Mouse (Mus musculus) v-Abl transformed pro-B cells (cell line): ENCODE results near the gene Psmd12.
"Not testable (repeated sequence)": the region's sequence is repeated elsewhere in the genome, so short reads cannot be mapped to it uniquely, and the experiment has no call there.

Experiments
- in situ Hi-C, 2 experiments: fragments of 400-800 bp; cut with MboI; formaldehyde crosslinking; loops; one replicate each; pipeline ENCODE4 v1.15.1; 2025; ENCODE audit not compliant: unreplicated experiment in 2 of 2

Psmd12 gene

GRCm38 (mm10) chr11:107458986-107459385 is 20.3 kb upstream of the Psmd12 start:
- in situ Hi-C loops, result no loop called here

- in situ Hi-C loops, result no loop called here
Measured at GRCm38 (mm10) chr11:107459828-107460227, 19.5 kb upstream of the Psmd12 start.

DNA sequence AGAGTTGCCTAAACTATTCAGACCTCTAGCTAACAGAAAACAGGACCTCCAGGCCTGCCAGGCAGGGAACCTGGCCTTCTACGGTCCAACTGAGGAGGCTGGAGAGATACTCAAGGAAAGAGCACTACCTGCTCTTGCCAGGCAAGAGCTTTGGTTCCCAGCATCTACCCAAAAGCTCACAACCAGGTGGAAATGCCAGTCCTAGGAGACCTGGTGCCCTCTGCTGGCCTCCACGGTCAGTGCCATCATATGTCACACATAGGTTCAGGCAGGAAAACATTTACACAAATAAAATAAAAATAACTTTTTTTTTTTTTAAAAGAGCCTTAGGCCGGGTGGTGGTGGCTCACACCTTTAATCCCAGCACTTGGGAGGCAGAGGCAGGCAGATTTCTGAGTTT is 16.8 kb upstream of the Psmd12 start:
- in situ Hi-C loops, result no loop called here

GRCm38 (mm10) chr11:107463251-107463681 is 16.0 kb upstream of the Psmd12 start:
- in situ Hi-C loops, result no loop called here

GRCm38 (mm10) chr11:107464141-107464540 is 15.1 kb upstream of the Psmd12 start:
- in situ Hi-C loops, result no loop called here

- in situ Hi-C loops, result no loop called here
Measured at GRCm38 (mm10) chr11:107465041-107465440, 14.2 kb upstream of the Psmd12 start.

DNA sequence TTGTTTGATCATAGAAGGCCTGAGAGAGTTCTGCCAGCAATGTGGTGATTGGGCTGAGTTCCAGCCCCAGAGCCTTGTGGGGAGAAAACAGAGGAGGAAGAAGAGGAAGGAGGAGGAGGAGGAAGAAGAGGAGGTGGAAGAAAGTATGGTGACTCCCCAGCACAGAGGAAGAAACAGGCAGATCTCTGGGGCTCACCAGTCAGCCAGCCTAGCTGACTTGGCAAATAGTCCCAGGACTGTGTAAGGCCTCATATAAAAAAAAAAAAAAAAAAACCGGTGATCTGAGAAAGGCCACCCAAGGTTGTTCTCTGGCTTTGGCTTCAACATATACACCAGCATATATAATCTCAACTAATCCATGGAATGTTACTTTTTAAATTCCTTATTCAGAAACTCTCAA is 13.3 kb upstream of the Psmd12 start:
- in situ Hi-C loops, result no loop called here

DNA sequence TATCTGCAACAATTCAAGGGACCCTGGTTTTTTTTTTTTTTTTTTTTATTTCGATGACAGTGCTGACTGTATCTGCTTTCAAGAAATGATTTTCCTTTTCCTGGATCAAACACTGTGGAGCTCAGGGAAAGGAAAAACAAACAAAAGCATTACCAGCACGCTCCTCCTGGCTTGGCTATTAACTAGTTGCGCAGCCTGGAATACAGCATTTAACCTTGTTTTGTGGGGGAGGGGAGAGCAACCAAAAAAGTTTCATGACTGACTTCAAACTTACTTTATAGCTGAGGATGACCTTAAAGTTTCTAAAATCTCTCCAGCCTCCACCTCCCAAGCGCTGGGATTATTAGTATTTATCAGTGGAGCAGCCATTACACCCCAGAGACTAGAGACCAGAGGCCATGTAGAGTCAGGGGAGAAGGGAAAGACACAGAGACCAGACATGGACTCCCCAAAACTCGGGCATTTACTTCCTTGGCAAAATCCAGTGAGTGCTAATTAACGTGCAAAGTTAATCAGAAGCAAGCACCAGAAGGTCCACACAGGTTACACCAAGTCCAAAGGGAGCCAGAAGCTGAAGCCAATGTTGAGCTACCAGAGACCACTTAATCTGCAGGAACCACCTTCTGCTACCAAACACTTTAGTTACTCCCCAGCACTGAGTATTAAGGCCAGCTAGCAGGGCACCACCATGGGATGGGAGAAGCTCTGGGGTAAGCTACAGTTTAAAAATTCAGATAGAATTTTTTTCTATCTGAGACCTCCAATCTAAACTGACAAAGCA is 12.5 kb upstream of the Psmd12 start:
- in situ Hi-C loops, result no loop called here

- in situ Hi-C loops, result no loop called here
Measured at GRCm38 (mm10) chr11:107468252-107469030, 10.8 kb upstream of the Psmd12 start.

DNA sequence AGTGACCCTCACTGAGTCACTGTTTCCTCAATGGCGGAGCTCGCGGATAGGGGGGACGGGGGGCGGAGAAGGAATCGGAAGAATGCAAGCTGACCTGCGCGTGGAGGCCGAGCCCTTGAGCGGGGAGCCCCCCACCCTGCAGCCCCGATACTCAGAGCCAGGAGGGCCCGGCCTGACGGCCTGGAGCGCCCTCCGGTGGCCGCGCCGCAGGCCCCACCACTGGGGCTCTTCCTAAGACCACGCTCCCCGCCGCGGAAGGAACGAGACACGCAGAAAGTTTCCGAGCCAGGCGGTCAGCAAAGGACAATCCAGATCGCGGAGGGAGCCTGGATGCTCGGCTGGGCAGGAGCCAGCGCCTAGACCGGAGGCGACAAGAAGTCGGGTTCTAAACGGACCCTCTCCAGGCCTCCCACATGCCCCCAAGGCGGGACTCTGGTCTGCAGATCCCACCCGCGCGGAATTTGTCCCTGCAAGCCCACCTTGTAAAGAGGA is 10.2 kb upstream of the Psmd12 start:
- in situ Hi-C loops, result no loop called here

- in situ Hi-C loops, result loop anchor here (5.0 to 10.0 kb wide), 4 partner anchors 82 to 365 kb away; no protein-coding TSS in a partner anchor
Measured at GRCm38 (mm10) chr11:107469523-107470371, 9.5 kb upstream of the Psmd12 start.

- in situ Hi-C loops, result loop anchor here (5.0 to 10.0 kb wide), 4 partner anchors 83 to 366 kb away; no protein-coding TSS in a partner anchor
Measured at GRCm38 (mm10) chr11:107470521-107471041, 8.7 kb upstream of the Psmd12 start, which contains the start of gene Pitpnc1. Gene Pitpnc1 (minus strand): TSS chr11:107470699.

- in situ Hi-C loops, result loop anchor here (5.0 to 10.0 kb wide), 4 partner anchors 84 to 366 kb away; no protein-coding TSS in a partner anchor
Measured at GRCm38 (mm10) chr11:107471071-107471720, 8.1 kb upstream of the Psmd12 start.

DNA sequence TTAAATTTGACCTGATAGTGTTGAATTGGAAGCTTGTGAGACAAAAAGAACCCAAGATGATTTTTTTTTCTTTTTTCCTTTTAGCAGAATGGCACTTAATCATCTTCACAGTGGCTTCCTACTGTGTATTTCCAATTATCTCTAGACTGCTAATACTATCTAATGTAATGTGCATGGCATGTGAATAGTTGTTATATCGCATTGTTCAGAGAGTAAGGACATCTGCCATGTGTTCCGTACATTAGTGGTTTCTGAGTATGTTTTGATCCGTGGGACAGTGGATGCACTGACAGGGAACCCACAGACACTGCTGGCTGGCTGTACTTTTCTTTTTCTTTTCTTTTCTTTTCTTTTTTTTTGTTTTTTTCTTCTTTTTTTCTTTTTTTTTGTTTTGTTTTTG is 7.0 kb upstream of the Psmd12 start:
- in situ Hi-C loops, result loop anchor here (5.0 to 10.0 kb wide), 4 partner anchors 85 to 368 kb away; no protein-coding TSS in a partner anchor

GRCm38 (mm10) chr11:107473137-107473820 is 6.0 kb upstream of the Psmd12 start:
- in situ Hi-C loops, result loop anchor here (5.0 to 10.0 kb wide), 4 partner anchors 86 to 368 kb away; no protein-coding TSS in a partner anchor

GRCm38 (mm10) chr11:107479862-107480203 is 549 bp downstream of the Psmd12 start:
- in situ Hi-C loops, result loop anchor here in 1 of 2 experiments (10.0 kb wide), 1 partner anchor 375 kb away; no protein-coding TSS in a partner anchor

- in situ Hi-C loops, result no loop called here
Measured at GRCm38 (mm10) chr11:107484341-107484740, 5.1 kb downstream of the Psmd12 start.

GRCm38 (mm10) chr11:107502801-107503200 is 23.5 kb downstream of the Psmd12 start:
- in situ Hi-C loops, result no loop called here

DNA sequence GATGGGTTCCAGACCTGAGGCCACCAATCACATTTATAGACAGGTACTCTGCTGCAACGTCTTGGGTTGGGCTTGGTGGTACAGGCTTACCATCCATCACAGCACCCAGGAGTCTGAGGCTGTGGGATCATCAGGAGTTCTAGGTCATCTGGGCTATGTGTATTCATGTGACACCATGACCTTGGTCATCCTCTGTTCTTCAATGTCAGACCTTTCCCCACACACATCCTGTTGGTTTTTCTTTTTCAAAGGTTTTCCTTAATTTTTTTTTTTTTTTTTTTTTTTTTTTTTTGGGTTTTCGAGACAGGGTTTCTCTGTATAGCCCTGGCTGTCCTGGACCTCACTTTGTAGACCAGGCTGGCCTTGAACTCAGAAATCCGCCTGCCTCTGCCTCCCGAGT is 25.1 kb downstream of the Psmd12 start:
- in situ Hi-C loops, result not testable (repeated sequence)
